Mouse (Mus musculus): Measurements from ENCODE around the gene Rab3gap1. TPM values are rescaled to one million over a fixed set of nuclear protein-coding genes. Genes with fewer than 3 reads are reported as not detected.
"Not testable (repeated sequence)": the region's sequence is repeated elsewhere in the genome, so short reads cannot be mapped to it uniquely, and the experiment has no call there.

Rab3gap1 gene
- total and polyA plus RNA-seq, 3 experiments = 31.7 to 48.8 (median 44.6) TPM

DNA sequence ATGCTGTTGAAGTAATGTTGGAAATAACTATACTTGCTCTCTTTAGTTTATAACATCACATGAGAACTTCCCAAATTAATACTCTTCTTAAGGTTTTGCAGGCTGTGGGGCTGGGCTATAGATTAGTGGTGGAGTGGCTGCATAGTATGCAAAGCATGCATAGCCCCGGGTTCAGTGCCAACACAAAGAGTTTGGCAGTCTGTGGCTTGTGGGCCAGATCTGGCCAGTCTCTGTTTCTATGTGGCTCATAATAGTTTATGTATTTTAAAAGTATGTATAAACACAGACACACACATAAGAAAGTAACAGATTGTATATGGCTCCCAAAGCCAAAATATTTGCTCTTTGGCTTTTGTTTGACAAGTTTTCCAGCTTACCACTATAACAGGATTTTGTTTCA lies 47.2 kb downstream of the Rab3gap1 start:
- no peak for DNase-seq

DNA sequence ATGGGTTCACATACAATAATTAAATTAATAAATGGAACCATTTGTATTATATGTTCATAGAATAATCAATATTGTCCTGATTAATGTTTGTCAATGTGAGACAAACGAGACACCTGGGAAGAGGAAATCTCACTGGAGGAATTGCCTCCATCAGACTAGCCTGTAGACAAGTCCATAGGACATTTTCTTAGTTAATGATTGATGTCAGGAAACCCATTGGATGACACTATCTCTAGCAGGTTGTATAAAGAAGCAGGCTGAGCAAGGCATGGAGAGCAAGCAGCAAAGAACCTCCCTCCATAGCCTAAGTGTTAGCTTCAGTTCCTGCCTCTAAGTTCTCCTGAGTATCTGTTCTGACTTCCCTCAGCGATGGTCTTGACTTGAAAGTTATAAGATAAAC lies 64.8 kb downstream of the Rab3gap1 start:
- DNase-seq = no peak

DNA sequence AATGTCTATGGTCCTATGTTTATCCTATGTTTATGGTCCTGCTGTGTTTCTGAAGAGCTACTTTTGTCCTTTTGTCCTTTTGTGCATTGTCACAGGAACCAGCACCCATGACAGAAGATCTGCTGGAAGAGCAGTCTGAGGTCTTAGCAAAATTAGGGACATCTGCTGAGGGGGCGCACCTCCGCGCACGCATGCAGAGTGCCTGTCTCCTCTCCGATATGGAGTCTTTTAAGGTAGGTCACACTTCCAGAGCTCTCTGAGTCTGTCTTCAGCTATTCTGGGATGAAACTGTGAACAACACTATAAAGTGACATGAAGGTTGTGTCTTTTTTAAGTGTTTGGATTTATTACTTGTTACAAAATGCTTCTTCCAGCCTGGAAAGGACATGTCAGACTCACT lies 65.7 kb downstream of the Rab3gap1 start:
- DNase-seq = no peak

DNA sequence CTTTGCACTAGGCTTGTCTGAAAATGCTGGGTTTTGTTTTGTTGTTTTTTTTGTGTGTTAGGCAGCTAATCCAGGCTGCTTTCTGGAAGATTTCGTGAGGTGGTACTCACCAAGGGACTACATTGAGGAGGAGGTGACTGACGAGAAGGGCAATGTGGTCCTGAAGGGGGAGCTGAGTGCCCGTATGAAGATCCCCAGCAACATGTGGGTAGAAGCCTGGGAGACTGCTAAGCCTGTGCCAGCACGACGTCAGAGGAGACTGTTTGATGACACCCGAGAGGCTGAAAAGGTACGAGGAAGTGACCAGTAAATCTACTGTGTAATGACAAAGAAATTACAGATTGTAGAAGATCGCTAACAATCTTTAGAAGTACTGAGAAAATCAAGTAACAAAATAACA lies 68.7 kb downstream of the Rab3gap1 start:
- no peak for DNase-seq

DNA sequence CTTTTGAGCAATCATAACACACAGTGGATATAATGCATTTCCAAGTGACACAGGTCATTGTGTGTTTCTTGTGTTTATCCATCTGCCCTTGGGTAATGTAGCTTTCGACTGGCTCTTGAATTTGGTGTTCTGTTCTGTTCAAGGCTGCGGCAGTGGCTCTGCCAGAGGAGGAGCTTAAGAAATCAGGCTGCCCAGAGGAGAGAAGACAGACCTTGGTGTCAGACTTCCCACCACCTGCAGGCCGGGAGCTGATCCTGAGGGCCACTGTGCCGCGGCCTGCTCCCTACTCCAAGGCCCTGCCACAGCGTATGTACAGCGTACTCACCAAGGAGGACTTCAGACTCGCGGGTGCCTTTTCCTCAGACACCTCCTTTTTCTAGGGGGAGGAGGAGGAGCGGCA lies 73.7 kb downstream of the Rab3gap1 start:
- peak; percentile 45 for DNase-seq

DNA sequence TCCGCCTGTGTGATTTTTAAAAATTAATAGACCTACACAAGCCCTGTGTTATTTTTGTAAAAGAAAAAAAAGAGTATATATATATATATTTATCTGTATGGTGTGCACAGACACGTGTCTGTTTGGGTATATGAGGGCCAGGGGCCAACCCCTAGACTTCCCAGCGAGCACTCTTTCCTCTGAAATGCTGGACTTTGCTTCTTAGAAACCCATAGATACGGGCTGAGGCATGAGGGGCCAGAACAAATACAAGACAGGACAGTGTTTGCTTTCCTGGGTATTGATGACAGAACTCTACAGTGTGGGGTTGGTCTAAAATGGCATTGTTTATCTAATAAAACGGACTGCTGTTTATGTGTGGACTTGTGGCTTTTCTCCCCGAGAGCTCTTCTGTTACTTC lies 74.9 kb downstream of the Rab3gap1 start:
- no peak for DNase-seq

DNA sequence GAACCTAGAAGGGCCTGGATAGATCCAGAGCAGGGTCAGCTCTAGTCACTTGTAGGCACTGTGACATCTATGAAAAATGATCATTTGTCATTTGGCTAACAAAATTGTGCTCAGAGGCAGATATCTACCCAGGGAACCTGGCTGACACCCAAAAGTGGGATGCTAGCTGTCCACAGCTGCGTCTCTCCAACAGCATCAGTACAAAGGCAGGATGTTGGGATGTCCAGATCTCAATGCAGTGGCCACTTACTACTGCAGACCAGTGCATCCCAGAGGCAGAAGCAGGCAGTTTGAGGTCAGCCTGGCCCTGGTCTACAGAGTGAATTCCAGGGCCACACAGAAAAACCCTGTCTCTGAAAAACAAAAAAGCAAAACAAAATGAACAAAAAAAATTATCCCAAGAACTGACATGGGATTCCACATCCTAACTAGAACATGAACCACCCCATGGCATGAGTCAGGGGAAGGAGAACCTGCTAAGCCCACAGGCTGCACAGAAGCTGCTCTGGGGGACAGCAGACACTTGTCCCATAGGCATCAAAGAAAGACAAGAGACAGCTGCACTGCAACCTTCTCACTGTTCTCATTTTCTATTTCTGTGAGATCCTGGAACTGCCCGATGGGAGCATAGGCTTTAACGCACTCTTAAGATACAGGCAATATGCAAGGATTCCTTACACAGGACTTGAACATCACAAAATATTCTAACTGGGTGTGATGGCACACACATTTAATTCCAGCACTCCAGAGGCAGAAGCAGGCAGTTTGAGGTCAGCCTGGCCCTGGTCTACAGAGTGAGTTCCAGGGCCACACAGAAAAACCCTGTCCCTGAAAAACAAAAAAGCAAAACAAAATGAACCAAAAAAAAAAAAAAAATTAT lies 77.4 kb downstream of the Rab3gap1 start:
- peak; percentile 31 for DNase-seq

DNA sequence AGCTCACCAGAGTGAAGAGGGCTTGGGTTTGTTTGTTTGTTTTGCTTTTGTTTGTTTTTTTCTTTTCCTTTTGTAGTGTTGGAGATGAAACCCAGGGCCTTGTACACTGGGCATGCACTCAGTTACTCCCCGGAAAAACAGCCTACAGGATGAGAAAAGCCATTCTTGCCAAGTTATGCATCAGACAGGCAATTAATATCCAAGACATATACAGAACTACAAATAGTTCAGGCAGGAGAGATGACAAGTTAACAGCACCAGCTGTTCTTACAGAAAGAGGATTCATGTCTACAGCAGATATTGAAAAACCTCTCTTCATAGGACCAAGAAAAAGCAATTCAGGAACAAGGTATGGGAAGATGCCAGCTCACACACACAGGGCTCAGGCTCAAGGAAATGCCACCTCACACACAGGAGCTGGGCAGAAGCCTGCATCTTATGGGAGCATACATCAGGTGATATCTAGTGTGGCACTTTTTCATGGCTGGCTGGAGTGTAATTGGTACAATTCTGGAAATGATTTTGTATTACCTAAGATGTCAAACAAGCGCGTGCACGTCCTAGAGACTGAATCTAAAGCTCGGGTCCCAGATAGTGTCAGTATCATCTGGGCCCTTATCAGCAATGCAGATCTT lies 78.2 kb downstream of the Rab3gap1 start:
- DNase-seq = no peak

DNA sequence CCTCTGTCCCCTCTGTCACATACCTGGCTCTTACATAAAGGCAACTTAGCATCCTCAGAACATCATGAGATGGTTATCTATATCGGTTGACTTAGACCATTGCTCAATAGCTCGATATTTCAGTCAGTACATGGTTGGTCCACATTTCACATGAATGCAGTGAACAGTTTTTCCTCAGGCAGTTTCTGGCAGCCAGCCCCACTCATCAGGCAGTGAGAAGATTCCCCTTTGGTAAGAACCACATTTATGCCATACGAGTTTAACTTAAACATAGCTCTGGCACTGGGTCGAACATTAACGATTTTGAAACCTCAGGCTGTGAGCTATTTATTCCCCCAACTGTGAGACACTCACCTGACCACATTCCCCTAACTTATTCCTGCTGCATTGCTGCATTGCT lies 80.2 kb downstream of the Rab3gap1 start:
- no peak for DNase-seq

DNA sequence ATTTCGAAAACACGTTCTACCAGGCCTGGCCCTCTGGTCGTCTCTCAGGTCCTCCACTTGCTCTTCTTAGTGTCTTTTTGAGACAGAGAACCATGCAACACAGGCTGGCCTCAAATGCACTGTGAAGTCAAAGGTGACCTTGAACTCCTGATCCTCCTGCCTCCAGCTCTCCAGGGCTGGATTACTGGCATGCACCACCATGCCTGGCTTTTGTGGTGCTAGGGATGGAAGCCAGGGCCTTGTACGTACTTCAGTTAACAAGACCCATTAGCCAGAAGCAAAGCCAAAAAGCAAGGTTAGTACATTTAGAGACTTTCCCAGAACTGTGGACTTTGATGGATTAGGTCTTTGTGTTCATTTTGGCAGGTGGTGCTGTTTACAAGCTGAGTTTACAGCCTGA lies 83.7 kb downstream of the Rab3gap1 start:
- no peak for DNase-seq

DNA sequence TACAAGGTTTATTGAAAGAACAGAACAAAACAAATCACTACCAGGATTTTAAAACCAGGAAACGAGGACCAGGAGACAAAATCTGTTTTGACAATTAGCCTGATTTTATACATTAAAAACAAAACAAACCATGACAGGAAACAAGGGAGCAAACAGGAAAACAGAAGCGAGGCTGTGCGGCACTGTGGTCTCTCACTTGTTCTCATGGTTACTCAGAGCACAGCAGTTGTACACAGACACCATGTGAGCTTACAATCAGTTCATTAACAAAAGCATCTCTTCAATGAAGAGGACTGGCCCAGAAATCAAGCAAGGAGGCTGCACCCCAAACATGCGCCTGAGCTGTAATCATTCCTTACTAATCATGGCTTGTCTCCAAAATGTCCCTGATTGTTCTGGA lies 85.6 kb downstream of the Rab3gap1 start:
- not testable (repeated sequence) for DNase-seq

DNA sequence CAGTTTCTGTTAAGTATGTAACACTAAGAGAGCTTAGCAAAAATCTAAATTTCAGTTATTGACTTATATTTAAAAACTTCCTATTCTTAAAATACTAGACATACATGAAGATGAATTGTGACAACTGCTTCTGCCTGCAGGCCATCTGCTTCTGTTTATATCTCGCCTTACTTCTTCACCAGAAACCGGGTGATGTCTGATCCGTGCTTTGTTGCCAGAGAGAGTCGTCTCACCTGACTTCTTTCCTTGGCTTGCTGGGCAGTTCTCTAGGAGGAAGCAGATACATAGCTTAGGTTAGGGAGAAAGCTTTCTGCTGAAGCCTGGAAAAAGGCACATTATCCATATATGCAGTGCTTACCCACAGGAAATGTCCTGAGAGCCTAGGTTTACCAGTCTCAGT lies 86.2 kb downstream of the Rab3gap1 start:
- DNase-seq = no peak

DNA sequence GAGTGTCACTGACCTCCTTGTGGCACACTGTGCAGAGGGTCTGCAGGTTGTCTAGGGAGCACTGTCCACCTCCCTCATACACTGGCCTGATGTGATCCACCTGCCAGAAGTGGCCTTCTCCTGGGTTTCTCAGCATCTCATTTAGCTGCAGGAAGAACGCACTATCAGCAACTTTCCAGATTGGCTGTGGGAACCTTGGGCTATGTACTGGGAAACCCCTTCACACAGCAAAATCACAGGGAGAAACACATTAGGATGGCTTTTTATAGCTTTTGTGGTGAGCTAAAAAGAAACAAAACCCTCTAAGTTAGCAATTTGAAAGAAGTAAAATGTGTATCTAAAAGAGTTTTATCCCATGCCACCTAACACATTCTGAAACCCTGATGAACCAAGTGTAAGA lies 88.0 kb downstream of the Rab3gap1 start:
- no peak for DNase-seq

DNA sequence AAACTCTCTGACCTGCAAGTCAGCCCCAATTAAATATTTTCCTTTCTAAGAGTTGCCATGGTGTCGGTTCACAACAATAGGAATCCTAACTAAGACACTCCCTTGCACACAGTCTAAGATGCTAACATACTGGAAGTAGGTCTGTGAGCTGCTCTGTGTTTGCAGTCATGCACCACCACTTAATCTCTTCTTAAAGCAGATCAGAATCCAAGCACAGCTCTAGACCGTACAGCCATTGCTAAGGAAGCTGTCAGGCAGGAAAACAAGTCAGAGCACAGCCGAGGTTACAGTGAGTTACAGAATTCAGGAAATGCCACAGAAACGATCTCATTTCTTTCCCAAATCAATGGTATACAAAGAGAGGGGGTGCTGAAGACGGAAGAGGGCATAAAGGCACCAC lies 90.2 kb downstream of the Rab3gap1 start:
- no peak for DNase-seq

DNA sequence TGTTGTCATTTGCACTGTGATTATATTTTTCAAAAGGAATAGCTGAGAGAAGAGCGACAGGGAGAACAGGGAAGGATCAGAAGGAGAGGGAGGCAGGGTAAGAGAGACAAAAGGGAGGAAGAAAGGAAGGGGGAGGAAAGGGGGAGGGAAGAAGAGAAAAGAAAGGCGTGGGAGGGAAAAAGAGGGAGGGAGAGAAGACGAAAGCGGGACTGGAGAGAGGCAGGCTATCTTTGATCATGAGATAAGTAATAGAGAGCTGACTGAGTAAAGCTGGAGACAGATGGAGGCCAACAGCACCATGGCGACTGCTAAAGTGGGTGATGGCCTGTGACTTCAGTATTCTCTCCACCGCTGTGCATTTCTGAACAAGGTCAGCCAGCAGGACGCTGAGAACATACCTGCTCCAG lies 90.7 kb downstream of the Rab3gap1 start:
- no peak for DNase-seq

DNA sequence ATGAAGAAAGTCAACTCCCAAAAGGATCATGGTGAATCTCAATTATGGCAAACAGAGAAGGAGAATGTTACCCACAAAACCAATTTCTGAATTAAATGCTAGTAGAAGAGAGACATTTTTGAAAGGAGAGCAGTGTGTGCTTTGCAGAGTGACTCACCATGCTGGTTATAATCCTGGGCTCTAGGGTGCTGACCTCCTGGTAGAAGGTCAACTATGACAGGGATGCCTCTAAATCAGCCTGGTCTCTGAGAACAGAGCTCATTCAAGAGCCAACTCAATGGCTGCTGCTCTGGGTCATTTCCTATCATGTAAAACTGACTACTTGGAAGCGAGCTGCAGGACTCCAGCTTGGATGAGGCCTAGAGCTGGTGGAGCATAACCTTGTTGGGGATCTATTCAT lies 92.6 kb downstream of the Rab3gap1 start:
- DNase-seq = peak; percentile 69

DNA sequence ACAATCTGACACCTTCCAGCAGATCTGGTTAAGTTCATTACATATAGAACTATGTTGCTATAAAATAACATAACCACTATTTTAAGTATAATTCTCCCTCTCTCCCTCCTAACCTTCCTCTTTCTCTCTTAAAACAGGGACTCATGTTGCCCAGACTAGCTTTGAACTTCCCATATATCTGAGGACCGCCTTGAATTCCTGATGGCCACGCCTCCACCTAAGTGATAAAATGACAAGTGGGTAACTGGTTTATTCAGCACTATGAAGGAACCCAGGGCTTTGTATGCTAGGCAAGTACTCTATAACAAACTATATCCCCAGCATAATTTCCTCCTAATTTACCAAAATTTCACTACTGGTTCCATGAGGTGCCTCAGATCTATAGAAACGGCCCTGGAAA lies 94.8 kb downstream of the Rab3gap1 start:
- DNase-seq = no peak

DNA sequence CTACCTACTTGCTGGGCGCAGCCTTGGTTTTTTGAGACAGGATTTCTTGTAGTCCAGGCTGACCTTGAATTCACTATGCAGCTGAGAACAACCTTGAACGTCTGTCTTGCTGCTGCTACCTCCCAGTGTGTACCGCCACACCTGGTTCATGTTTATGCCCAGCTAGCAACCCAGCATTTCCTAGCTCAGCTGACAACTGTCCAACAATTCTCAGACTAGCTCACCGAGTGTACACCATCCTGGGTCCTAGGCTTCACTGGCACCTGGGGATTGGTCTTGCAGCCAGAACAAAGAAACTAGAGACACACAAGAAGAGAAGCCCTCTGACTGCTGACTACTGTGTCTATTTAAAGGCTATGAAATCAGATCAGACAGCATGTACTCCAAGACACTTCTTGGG lies 102.3 kb downstream of the Rab3gap1 start:
- no peak for DNase-seq

DNA sequence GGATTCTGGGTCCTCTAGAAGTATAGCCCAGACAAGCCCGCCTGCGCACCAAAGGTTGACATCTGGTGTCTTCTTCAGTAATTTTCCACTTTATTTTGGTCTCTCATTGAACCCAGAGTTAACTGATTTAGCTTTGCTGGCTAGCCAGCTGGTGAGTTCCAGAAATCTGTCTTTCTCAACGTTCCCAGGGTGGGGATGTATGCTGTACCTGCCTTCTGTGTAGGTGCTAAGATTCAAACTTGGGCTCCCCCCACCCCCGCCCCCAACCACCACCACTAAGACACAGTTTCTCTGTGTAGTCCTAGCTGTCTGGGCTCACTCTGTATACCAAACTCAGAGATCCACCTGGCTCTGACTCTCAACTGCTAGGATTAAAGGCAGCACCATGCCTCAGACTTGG lies 105.5 kb downstream of the Rab3gap1 start:
- no peak for DNase-seq

DNA sequence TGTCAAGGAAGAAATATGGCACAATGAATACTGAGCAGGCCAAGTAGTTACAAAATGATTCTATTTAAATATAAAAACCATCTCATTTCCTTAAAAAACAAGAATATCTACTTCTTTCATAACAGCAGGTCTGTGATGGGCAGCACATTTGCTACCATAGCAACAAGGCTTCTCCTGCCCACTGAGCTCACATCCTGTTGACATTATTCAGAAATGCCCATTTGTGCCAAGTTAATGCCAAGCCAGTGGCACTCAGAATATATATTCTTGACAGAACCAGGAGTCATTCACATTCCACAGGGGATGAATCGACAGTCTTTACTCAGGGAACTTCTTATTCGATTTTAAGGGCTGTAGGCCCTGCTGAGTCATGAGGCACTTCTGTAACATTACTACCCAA lies 107.1 kb downstream of the Rab3gap1 start:
- peak; percentile 59 for DNase-seq

DNA sequence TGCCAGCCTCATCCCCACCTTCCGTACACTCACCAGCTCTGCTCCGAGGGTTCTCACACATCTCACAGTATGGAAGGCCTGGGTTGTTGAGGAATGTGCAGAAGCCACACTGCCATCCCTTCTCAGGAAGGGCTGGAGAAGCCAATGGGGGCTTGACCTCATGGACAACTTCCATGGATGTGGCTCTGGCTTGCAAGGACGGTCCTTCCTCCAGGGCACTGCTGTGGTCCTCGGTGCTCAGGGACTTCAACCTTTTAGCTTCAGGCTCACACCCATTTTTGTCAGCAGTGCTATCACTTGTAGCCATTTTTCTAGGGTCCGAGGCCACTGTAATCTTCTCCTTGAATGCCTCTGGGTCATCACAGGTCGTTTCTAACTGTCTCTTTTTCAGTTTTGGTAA lies 107.5 kb downstream of the Rab3gap1 start:
- no peak for DNase-seq

DNA sequence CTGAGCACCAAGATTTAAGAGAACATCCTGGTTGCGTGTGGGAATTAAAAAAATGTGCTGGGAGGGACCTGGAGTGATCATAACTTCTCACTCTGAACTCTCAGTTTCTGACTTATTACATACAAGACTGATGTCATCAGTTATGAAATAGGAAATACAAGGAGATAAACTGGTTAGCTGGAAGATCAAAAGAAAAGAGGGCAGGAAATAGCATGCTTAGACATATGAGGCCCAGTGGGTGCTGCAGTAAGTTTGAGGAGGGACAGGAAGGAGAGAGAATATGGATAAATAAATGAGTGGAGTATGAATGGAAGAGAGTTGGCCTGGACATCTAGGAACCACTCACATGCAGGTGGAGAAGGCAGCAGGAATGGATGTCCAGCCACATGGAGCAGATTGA lies 109.6 kb downstream of the Rab3gap1 start:
- DNase-seq = no peak

DNA sequence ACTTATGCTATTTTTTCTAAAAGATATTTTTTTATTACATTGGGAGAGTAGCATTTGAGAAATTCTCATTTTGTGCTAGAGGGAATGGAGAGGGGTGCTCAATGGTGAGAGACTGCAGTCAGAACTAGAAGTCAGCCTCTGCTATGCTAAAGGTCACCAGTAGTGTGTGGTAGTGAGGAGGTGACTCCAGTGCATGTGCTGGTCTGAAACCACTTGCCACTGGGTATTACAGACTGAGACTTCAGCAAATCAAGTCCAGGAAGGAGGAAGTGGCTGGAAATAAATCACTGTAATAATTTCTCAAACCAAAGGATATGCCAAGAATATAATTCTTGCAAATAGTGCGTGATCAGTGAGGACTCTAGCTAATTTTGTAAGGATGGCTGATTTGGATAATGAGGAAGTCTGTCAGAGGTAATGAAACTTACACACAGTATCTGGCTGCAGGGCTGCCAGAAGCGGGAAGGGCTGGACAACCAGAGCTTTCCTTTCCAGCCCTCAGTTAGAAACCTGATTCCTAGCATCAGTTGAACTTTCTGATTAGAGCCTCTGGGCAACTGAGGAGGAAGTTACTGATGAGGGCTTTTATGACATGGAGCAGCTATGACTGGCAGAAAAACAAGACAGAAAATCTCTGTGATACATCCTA lies 112.5 kb downstream of the Rab3gap1 start:
- DNase-seq = no peak
